Mouse (Mus musculus) kidney, adult 2 months (tissue): ENCODE results near the gene P3h4.
"Not testable (repeated sequence)": the region's sequence is repeated elsewhere in the genome, so short reads cannot be mapped to it uniquely, and the experiment has no call there.

ENCODE experiments used
- CTCF ChIP-seq: fragments of 200-500 bp; conservative IDR thresholded peaks from 2 replicates; pipeline ENCODE4 v1.5.1; 2011; ENCODE audit warnings: low read depth, mild to moderate bottlenecking, control low read depth, low read length, moderate library complexity, mixed read lengths; ENCODE audit not compliant: insufficient read depth, insufficient read length
- POLR2A ChIP-seq: fragments of 200-500 bp; IDR thresholded peaks from one replicate; pipeline ENCODE4 v1.6.1; 2011; ENCODE audit warnings: low read depth, low read length, control low read depth

DNA sequence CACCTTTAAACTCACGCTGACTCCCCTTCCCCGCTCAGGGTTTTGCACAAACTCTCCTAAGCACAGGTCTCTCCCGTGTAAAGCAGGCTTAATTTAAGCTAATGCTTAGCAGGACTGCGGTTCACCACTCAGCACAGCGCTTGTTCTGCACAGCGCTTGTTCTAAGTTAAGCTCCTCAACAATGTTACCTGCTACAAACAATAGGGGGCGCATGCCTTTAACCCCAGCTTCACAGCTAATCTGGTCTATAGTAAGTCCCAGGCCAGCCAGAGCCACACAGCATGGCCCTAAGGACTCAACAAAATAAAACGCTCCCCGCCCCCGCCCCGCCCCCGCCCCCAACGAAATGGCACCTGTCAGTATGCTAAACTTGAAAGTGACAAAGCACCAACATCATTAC is 53.6 kb downstream of the P3h4 start:
- TF ChIP-seq POLR2A, CTCF: not testable (repeated sequence)
